Mouse (Mus musculus): ENCODE results near the gene Slc39a2.
"Not testable (repeated sequence)": the region's sequence is repeated elsewhere in the genome, so short reads cannot be mapped to it uniquely, and the experiment has no call there.

The Slc39a2 gene

DNA sequence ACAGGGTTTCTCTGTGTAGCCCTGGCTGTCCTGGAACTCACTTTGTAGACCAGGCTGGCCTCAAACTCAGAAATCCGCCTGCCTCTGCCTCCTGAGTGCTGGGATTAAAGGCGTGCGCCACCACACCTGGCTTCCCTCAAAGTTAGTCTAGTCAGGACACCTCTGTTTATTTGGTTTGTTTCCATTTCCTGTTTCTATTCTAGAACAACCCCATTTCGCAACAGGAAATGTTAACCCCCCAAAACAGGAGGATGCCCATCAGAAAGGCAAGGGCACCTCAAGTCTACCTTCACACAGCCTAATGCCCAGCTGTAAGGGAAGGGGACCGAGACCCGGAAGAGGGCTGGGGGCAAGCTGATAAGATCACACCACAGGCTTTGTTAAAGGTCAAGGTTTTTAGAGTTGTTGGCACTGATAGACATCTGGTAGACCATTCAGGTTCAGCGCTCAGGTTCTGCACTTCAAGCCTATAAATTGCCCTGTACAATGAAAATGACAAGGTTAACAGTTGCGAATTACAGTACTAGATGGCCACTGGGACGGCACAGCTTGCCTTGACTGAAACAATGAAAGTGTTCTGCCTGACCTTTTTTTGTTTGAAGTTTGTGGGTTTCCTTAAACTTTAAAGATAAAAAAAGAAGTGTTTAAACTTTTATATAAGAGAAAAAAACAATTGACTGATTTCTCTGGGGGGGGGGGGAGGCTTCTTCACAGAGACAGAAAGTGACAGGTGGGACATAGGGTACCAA is at the start of gene Slc39a2:
Slc39a2 (plus strand) TSS at position 699 of the 749 bp plus-strand sequence.
- no peak for DNase-seq (ENCODE audit: low read depth in 2 of 2, low spot score in 2 of 2)

DNA sequence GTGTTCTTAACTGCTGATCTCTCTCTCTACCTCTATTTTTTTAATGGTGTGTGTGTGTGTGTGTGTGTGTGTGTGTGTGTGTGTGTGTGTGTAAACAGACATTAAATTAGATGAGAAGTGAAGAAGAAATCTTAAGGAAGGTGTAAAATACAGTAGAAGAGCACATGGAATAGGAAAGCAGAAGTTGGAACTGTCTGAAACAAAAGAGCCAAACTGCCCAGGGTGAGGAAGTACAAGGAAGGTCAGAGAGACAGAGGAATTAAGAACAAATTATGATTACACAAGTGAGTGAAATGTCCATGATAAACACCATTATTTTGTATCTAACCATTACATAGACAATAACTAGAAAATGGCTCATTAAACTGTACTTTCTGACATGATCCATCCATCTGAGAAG is 48.8 kb upstream of the Slc39a2 start:
- DNase-seq (ENCODE audit: low read depth in 2 of 2, low spot score in 2 of 2), result no peak

DNA sequence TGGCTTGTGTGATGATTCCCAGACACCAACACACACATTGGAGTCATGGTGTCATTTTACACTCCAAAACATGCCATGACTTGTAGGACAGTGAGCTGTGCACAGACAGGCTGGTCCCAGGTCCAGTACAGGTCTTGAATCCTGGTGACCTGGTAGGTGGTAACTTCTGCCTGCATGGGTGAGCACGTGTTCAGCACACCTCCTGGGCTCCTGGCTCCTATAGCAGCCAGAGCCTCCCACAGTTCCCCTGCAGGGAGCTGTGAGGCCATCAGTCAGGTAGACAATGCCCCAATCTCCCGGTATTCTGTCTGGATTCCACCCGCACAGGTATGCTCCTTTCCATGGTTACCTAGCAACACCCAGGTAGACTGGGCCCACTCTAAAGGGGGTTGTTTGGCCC is 46.1 kb upstream of the Slc39a2 start:
- DNase-seq (ENCODE audit: low read depth in 2 of 2, low spot score in 2 of 2), result no peak

DNA sequence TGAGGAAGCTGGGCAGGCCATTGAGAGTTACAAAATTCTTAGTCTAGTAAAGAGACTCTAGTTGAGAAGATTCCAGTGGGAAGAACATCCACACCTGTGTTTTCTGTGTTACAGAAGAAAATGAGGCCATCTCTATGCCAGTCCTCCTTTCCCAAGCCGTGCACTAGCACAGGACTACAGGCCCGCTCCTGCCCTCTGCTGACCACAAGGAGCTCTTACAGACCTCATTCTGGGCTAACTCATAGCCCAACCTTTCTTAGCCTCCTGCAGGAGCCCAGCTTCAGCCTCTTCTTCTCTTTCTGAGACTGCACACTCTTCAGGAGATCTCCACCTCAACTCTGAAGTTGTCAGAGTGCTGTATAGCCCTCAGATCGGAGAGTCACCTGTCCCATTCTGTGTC is 41.7 kb upstream of the Slc39a2 start:
- not testable (repeated sequence) for DNase-seq (ENCODE audit: low read depth in 2 of 2, low spot score in 2 of 2)

DNA sequence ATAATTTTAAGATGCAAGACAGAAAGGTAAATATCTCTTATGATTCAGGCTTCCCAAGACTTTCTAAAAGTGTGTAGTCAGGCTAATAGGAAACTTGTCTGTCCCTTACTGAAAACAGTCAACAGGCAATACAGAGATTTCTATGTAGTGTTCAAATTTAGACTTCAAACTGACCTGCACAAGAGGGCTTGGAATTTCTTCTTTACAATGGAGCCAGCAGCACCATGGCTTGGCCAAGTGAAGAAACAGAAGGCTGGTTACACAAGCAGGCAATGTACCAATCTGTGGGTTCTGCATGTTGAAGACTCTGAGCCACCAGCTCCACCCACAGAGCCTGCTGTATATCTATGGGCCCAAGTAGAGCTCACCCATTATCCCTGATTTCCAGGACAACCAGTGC is 39.3 kb upstream of the Slc39a2 start, which contains the start of gene Ear6:
Ear6 (plus strand) TSS at position 301 of the 400 bp plus-strand sequence.
- no peak for DNase-seq (ENCODE audit: low read depth in 2 of 2, low spot score in 2 of 2)

DNA sequence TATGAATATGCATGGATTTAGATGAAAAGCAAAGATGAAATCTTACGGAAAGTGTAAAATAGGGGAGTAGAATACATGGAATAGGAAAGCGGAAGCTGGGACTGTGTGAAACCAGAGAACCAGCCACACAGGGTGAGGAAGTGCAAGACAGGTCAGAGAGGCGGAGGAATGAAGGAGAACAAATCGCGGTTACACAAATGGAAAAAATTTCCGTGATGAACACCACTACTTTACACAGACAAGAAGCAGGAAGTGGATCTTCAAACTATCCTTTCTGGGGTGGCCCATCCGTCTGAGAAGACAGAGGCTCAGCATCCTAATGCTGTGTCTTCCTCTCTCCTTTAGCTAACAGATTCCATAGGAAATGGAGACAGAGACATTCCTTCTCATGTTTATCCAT is 37.4 kb upstream of the Slc39a2 start:
- not testable (repeated sequence) for DNase-seq (ENCODE audit: low read depth in 2 of 2, low spot score in 2 of 2)

DNA sequence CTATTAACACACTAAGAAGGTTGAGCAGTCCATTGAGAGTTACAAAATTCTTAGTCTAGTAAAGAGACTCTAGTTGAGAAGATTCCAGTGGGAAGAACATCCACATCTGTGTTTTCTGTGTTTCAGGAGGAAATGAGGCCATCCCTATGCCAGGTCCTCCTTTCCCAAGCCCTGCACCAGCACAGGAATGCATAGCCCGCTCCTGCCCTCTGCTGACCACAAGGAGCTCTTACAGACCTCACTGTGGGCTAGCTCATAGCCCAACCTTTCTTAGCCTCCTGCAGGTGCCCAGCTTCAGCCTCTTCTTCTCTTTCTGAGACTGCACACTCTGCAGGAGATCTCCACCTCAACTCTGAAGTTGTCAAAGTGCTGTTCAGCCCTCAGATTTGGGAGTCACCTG is 29.1 kb upstream of the Slc39a2 start:
- DNase-seq (ENCODE audit: low read depth in 2 of 2, low spot score in 2 of 2), result not testable (repeated sequence)

DNA sequence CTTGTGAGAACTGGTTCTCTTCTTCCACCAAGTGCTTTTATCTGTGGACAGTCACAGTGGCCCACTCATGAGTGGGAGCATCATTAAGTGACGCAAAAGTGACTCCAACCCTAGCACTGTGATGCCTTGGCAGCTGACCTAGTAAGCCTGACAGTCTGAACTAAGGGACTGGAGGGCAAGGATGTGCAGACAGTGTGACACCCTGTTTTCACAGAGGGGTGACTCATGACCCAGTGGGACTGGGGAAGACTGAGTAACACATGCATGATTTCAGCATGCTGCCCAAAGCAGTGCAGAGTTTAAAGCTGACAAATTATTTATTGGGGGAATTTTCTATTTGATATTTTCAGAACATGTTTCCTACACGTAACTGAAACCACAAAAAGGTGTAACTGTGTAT is 21.9 kb upstream of the Slc39a2 start:
- DNase-seq (ENCODE audit: low read depth in 2 of 2, low spot score in 2 of 2), result no peak

DNA sequence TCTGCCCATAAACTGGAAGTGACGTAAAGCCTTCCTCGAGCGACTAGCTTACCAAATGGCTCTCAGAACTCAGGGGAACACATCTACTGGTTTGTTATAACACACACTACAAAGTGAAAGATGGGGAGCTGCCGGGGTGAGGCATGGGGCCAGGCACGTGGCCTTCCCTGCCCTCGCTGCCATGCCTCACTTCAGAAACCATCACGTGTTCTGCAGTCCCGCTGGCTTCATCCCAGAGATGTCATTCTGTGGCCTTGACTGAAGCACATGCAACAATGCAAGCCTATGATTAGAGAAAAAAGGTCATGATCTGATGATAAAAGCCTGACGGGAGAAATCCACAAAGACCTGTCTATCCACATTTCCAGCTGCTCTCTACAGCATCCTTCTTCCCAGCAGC is 20.9 kb upstream of the Slc39a2 start:
- no peak for DNase-seq (ENCODE audit: low read depth in 2 of 2, low spot score in 2 of 2)

DNA sequence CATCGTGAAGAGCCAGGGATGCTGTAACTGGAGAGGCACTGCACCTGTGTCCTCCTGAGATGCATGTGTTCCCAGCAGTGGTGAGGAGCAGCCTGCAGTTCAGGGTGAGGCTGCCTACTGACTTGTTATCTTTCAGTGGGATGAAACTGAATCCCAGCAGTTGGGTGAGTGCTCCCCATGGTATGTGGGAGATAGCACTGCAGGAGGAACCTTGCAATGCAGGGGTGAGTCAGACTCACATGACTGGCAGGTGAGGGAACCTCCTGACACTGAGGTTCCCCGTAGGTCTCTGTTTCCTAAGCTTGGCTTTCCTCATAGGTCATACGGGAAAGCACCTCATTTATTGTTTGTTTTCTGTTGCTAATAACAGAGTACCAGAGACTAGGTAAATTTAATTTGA is 15.2 kb upstream of the Slc39a2 start:
- DNase-seq (ENCODE audit: low read depth in 2 of 2, low spot score in 2 of 2), result no peak

DNA sequence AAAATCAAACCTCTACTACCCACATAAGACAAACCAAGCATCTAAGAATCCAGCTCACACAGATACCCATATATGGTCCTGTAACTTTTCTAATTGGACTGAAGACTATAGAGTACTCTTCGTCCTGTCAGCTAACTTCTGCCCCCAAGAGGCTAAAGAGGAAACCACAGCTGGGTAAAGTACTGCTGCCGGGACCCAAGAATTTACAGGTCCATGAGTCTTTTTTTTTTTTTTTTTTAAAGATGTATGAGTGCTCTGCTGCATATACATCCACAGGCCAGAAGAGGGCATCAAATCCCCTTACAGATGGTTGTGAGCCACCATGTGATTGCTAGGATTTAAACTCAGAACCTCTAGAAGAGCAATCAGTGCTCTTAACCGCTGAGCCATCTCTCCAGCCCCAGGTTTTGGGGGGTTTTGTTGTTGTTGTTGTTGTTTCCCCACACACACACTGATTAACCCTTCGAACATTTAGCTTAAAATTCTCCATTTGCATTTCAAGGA is 9.1 kb upstream of the Slc39a2 start:
- DNase-seq (ENCODE audit: low read depth in 2 of 2, low spot score in 2 of 2), result peak; percentile 79 to 90

DNA sequence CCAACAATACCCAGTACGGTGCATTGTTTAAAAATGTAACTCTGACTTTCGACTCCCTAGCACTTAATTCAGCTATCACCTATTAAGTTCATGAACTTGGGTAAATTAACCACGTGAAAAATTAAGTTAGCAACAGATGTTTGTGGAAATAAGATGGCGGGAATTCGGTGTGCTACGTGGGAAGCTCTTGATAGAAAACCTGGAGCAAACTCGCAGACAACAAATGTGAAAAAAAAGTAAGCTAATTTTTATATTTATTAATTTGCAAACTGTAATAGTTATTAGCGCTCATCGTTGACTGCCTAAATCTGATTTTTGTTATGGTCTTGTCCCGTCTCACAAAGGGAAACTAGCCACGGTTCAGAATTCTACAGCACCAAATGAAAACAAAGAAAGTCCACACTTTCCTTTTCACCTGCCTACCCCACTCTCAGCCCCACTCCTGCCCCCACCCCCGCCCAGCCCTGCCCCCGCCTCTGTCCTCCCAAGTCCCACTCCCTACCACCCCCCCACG is 8.6 kb upstream of the Slc39a2 start:
- DNase-seq (ENCODE audit: low read depth in 2 of 2, low spot score in 2 of 2), result no peak

DNA sequence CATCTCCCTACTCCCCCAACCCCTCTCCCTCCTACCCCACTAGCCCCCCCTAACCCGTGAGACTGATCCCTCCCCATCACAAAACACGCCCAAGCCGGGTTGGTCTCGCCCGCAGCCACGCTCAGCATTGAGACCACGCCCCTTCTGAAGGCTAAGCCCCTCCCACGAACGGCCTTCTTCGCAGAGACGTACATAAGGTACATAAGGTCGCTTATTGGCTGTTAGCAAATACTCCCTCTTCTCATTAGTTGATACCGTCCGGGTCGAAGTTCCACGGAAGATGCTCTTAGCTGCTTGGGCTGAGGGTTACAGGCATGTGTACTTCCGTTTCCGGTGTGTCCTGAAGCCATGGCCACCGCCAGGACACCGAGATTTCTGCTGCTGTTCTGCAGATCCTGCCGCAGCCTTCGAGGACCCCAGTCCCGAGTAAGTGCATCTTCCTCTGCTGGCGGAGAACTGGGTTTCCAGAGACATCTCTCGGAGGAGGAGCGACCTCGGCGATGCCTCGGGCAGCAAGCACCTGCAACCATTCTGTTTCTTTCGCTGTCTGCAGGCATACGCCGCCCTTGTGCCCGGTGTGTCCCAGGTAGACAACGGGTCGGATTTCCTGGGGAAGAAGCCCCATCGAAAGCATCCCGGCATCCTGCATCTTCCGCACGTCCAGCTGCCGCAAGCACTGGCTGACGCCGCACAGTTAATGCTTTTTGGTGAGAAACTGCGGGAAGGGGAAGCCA is 7.9 kb upstream of the Slc39a2 start, which contains the start of gene Mettl17:
Mettl17 (plus strand) TSS at position 245 of the 734 bp plus-strand sequence.
- peak; percentile 92 to 95 for DNase-seq (ENCODE audit: low read depth in 2 of 2, low spot score in 2 of 2)

DNA sequence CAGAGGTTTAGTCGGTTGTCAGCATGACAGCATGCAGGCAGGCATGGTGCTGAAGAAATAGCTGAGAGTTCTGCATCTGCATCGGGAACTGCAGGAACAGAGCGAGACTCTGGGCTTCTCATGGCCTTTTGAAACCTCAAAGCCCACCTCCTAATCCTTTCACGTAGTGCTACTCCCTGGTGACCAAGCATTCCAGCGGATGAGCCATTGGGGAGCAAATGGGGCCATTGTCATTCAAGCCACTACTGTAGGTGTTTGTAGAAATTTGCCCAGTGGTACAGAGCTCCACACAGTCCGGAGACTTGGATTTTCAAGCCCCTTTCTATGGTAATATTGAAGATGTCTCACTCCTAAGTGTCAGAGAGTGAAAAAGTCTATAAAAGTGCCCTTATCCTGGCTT is 6.6 kb upstream of the Slc39a2 start:
- DNase-seq (ENCODE audit: low read depth in 2 of 2, low spot score in 2 of 2), result no peak

DNA sequence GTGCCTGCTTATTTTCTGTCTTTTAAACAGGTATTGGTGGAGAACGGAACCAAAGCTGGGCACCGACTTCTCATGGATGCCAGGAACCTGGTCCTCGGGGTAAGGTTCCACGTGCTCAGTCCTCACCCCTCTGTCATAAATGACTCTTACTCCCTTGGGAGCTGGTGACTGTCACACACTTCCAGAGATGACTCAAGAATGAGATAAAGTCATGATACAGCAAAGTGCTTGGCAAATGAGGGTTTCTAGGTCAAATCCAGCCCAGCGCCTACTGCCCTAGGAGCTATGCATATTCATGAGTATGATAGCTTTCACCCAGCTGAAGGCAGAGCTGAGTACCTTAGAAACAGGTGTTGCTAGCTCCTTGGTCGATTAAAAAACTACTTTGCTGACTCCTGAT is 2.9 kb upstream of the Slc39a2 start:
- no peak for DNase-seq (ENCODE audit: low read depth in 2 of 2, low spot score in 2 of 2)

DNA sequence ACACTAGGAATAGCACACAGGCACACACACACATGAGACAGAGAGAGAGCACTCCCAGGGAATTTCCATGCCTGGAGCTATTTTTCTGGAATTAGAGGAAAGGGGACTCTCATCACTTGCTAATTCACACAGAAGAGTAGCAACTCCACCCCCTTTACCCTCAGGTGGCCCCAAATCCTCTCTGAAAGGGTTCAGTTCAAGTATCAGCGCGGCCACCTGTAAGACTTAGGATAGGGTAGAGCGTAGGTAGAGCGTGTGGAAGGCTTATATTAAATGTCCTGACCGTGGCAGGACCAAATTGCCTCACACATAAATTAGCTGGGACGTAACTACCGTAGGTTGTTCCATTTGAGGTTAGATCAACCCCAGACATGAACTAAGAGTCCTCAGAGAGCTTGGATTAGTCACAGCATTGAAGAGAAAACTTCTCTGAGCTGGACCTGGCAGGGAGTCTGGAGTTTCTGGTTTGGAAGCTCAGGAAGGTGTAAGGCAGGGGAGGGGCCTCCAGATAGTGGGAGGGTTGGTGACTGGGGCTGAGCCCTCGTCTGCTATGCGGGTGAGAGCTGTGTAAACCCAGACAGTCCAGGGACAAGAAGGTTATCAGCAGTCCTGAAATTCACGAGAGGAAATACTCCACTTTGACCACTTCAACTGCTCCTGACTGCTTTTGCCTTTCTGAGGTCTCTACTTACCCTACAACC is 555 bp downstream of the Slc39a2 start:
- DNase-seq (ENCODE audit: low read depth in 2 of 2, low spot score in 2 of 2), result no peak

DNA sequence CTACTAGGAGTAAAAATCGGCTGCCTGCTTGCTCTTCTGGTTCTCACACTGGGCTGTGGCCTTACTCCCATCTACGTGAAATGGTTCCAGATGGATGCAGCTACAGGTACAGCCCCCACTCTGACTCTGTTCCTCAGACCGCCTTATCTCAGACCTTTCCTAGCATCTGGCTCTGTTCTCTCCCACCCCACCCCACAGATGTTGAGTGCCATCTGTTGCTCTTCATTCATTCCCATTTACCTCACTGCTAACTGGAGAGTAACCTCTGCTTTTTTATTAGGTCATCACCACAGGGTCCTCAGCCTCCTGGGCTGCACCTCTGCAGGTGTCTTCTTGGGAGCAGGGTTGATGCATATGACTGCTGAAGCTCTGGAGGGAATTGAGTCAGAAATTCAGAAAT is 1.1 kb downstream of the Slc39a2 start:
- DNase-seq (ENCODE audit: low read depth in 2 of 2, low spot score in 2 of 2), result no peak

DNA sequence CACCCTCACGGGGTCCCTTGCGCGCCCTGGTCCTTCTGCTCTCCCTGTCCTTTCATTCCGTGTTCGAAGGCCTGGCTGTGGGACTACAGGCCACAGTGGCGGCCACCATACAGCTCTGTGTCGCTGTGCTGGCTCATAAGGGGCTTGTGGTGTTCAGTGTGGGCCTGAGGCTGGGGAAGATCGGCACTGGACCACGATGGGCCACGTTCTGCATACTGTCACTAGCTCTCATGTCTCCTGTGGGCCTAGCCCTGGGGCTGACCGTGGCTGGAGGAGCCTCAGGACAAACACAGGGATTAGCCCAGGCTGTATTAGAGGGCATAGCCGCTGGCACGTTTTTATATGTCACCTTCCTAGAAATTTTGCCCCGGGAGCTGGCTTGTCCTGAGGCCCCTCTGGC is 2.4 kb downstream of the Slc39a2 start:
- no peak for DNase-seq (ENCODE audit: low read depth in 2 of 2, low spot score in 2 of 2)

DNA sequence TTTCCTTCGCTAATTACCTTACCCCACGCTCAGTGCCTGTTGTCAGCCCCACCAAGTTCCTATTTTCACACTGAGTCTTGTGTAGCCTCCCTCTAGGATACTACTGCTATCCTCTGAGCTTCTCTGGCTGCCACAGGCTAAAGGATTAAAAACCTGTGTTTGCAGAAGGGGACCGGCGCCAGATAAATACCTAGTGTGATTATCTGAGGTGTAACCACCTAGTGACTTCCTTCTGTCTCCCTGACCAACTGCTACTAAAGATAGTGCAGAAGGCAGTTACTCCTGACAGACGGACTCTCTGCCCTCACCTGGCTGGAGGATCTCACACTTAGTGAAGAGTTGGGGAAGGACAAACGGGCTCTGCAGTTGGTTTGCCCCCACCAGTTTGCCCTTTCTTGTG is 3.3 kb downstream of the Slc39a2 start:
- no peak for DNase-seq (ENCODE audit: low read depth in 2 of 2, low spot score in 2 of 2)

DNA sequence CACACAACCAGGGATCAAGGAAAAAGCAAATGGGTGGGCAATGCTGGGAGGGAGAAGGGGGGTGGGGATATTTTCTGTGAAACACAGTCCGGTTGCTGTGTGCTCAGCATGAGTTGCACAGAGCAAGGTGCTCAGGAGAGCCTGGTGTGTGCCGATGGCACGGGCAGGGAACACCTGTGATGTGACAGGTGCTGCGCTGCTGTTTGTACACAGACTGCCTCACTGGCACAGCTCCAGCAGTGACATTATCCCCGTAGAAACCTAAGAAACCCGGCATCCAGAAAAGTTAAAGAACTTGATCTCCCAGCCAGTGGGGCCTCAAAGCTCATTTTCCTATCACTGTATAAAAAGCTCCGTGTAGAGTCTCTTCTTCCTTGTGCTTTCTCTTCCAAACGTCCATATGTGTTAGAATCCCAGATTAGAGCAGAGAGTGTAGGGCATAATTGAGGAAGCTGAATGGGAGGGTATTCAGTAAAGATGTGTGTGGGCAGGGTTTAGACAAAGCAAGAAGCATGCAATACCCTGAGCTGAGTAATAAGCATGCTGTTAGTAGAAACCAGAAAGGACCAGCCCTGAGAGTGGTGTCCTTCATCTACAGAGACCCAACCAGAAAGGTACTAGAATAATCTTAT is 4.0 kb downstream of the Slc39a2 start:
- DNase-seq (ENCODE audit: low read depth in 2 of 2, low spot score in 2 of 2), result no peak

DNA sequence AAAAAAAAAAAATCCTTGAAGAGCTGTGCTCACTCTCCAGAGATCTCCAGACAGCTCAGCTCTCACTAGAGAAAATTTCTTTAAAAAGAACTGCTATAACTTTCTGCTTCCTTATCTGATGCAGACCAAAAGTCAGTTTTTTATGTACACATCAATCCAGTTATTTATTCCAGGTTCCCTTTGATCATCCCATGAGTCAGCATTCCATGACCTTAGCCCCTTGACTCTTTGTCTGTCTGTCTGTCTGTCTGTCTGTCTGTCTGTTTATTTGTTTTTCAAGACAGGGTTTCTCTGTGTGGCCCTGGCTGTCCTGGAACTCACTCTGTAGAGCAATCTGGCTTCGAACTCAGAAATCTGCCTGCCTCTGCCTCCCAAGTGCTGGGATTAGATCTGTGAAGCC is 6.7 kb downstream of the Slc39a2 start:
- DNase-seq (ENCODE audit: low read depth in 2 of 2, low spot score in 2 of 2), result no peak

Data from CD8-positive naive resting alpha-beta T cell, adult 2 months (primary cell).